Mouse (Mus musculus) brain, embryonic 18.5 days (tissue): ENCODE measurements around the gene Vmn2r67.
"Not testable (repeated sequence)": the region's sequence is repeated elsewhere in the genome, so short reads cannot be mapped to it uniquely, and the experiment has no call there.

Experiments
- DNase-seq: peaks from one replicate; pipeline ENCODE4 v3.0.0-alpha.2; 2012; ENCODE audit warnings: low read depth, low spot score

Gene Vmn2r67

DNA sequence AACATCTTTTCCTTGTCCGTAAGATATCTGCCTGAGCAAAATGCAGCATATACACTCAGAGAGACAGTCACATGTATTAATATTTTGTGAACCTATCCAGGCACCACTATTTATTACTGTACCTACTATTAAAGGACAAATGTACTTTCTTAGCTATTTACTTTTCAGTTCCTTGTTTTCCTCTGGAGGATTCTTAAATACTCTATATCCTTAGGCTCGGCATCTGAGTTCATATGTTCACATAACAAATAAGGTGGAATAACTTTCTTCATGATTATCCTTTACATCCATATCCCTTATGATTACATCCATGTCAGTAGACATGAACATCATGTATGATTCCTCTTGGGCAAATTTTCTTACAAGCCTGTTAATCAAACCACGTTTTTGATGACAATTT lies at the start of gene Vmn2r67:
Gene Vmn2r67, minus strand, starts transcription at position 101 of the 400 bp plus-strand sequence.
- DNase-seq: no peak

GRCm38 (mm10) chr7:85104531-85104930 lies 51.3 kb downstream of the Vmn2r67 start:
- not testable (repeated sequence) for DNase-seq
